Mouse (Mus musculus): ENCODE measurements around the gene Tgfbi.

- TF ChIP-seq CTCF (IDR thresholded peaks at IDR 0.05) (no peak), EP300 (IDR thresholded peaks at IDR 0.05) (no peak)
Observed at GRCm38 (mm10) chr13:56593961-56594391, 15.3 kb upstream of the Tgfbi start.
